In the genomic region with DNA sequence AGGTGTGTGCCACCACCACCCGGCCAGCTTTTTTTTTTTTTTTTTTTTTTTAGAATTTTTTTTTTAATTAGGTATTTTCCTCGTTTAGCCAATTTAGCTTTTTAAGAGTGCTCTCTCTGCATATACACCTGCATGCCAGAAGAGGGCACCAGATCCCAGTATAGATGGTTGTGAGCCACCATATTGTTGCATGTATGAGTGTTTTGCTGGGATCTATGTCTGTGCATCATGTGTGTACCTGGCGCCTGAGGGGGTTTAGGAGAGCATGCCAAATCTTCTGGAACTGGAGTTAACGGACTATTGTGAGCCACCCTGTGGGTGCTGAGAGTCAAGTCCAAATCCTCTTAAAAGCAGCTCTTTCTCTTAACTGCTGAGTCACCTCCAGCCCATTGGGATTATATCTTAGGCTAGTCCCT, we compare ENCODE assay signal across 9 mouse cellular contexts. TPM values are rescaled to one million over a fixed set of nuclear protein-coding genes. Genes with fewer than 3 reads are reported as not detected.
DNase-seq lines count a peak whose midpoint lies in the region; ATAC-seq and TF ChIP-seq lines count a peak whose summit lies in the region.
"Had no signal": no experiment of that assay in that cellular context is flagged by ENCODE, and none has a peak within 500 bp of the region (broad histone marks: within the 10 kb centered on the region; RNA-seq: fewer than 3 reads in every experiment).

No protein-coding gene starts in this region.

- H3K9me3 ChIP-seq in liver, embryonic 12.5 days (replicated peaks), result no peaks in the 10 kb centered on the region
- H3K9me3 ChIP-seq in liver, embryonic 14.5 days (ENCODE audit: control insufficient read depth, low read length), result no peaks in the 10 kb centered on the region
- H3K9me3 ChIP-seq: megakaryocyte, embryonic 14.5 days had no signal

- 0 out of 2 replicates have a peak, but pooled peaks have one; percentile 36 for ATAC-seq in liver, embryonic 12.5 days
- ATAC-seq in liver, embryonic 14.5 days (ENCODE audit: insufficient read depth), result no peak

- H3K27me3 ChIP-seq in liver, embryonic 12.5 days (replicated peaks), result no peaks in the 10 kb centered on the region
- H3K27me3 ChIP-seq in liver, embryonic 14.5 days (ENCODE audit: control insufficient read depth, insufficient read depth, low read length), result no peaks in the 10 kb centered on the region
- H3K27me3 ChIP-seq: megakaryocyte, embryonic 14.5 days had no signal

- no peak overlapping the region for H3K4me3 ChIP-seq in liver, embryonic 12.5 days
- H3K4me3 ChIP-seq in liver, embryonic 14.5 days (ENCODE audit: insufficient read depth in 1 of 2, low read depth in 2 of 2, low read length in 2 of 2), result no peak overlapping the region
- H3K4me3 ChIP-seq: megakaryocyte, embryonic 14.5 days had no signal

- no peak overlapping the region for H3K4me2 ChIP-seq in liver, embryonic 12.5 days
- H3K4me2 ChIP-seq in liver, embryonic 14.5 days (ENCODE audit: low read depth), result no peak overlapping the region

- peak; percentile 77 for TF ChIP-seq CTCF in liver, embryonic 14.5 days (IDR thresholded peaks at IDR 0.05; ENCODE audit: low read depth)

- no peak overlapping the region for H3K9ac ChIP-seq in liver, embryonic 12.5 days
- no peak overlapping the region for H3K9ac ChIP-seq in liver, embryonic 14.5 days (replicated peaks)

- peaks cover 52% of the 10 kb centered on the region for H3K36me3 ChIP-seq in liver, embryonic 12.5 days
- H3K36me3 ChIP-seq in liver, embryonic 14.5 days (replicated peaks; ENCODE audit: control insufficient read depth, insufficient read depth, low read depth), result peaks cover 13% of the 10 kb centered on the region

- TF ChIP-seq EP300 in liver, embryonic 14.5 days (IDR thresholded peaks at IDR 0.05; ENCODE audit: low read depth), result no peak

- H3K4me1 ChIP-seq in liver, embryonic 12.5 days, result no peaks in the 10 kb centered on the region
- H3K4me1 ChIP-seq in liver, embryonic 14.5 days (replicated peaks; ENCODE audit: control insufficient read depth in 2 of 2, insufficient read depth in 2 of 2, low read length in 1 of 2), result no peaks in the 10 kb centered on the region

- peak; percentile 41 to 80 for DNase-seq in adrenal gland, adult (ENCODE audit: inconsistent age in 2 of 2, low spot score in 1 of 2)
- DNase-seq in adrenal gland, adult 18-20 months (ENCODE audit: low spot score in 2 of 2), result no peak
- no peak for DNase-seq in liver
- DNase-seq in embryo, embryonic 10.5 days (ENCODE audit: low spot score), result peak; percentile 41
- peak in 1 of 3 experiments; percentile 27 for DNase-seq in liver, embryonic 14.5 days (ENCODE audit: low read depth in 3 of 3, low spot score in 3 of 3)
- DNase-seq in thymus, postnatal 36 days, result peak; percentile 15 to 20
- DNase-seq in left cerebral cortex, adult 11 months (ENCODE audit: low spot score), result no peak

- 43% methylated on average over 4 of the region's 4 CpGs for WGBS in liver, embryonic 12.5 days (ENCODE audit: insufficient replicate concordance)
- 36% methylated on average over 4 of the region's 4 CpGs for WGBS in liver, embryonic 14.5 days (ENCODE audit: insufficient replicate concordance)

- no peak overlapping the region for H3K27ac ChIP-seq in liver, embryonic 12.5 days
- no peak overlapping the region for H3K27ac ChIP-seq in liver, embryonic 14.5 days

RNA-seq across cellular contexts. Expression of gene Tmem240, which starts 12.9 kb away (rescaled TPM):
- under 1 TPM; 0.48 to 0.89 TPM for total RNA-seq in adrenal gland, adult 18-20 months (2021)
- 0.17 and 0.24 TPM in 2 replicates for polyA plus RNA-seq in liver, embryonic 12.5 days (2016; fragmentation: Nextera tagmentation; extraction: Ambion mirVana)
- polyA plus RNA-seq in liver, embryonic 14.5 days (2012; rRNA removed), result 0.06 and 0.17 TPM in 2 replicates
- 0.06 TPM in 1 of 2 replicates, not detected in the other for polyA plus RNA-seq in liver, embryonic 14.5 days (2014; fragmentation: Nextera tagmentation; extraction: Ambion mirVana)

RNA-seq across cellular contexts. Expression of gene Ssu72, which starts 17.1 kb away (rescaled TPM):
- total RNA-seq in adrenal gland, adult 18-20 months (2021), result 100 to 1,000 TPM in 1 of 2 experiments, 10 to 100 TPM in 1; 92.0 to 105 TPM
- 80.8 and 91.2 TPM in 2 replicates for polyA plus RNA-seq in liver, embryonic 12.5 days (2016; fragmentation: Nextera tagmentation; extraction: Ambion mirVana)
- polyA plus RNA-seq in liver, embryonic 14.5 days (2012; rRNA removed), result 38.6 and 39.5 TPM in 2 replicates
- polyA plus RNA-seq in liver, embryonic 14.5 days (2014; fragmentation: Nextera tagmentation; extraction: Ambion mirVana), result 53.9 and 56.9 TPM in 2 replicates

RNA-seq across cellular contexts. Expression of gene Fndc10, which starts 27.5 kb away (rescaled TPM):
- total RNA-seq in adrenal gland, adult 18-20 months (2021), result 10 to 100 TPM; 31.5 to 48.1 TPM
- polyA plus RNA-seq in liver, embryonic 12.5 days (2016; fragmentation: Nextera tagmentation; extraction: Ambion mirVana), result 1.9 and 2.0 TPM in 2 replicates
- 0.58 and 0.87 TPM in 2 replicates for polyA plus RNA-seq in liver, embryonic 14.5 days (2012; rRNA removed)
- polyA plus RNA-seq in liver, embryonic 14.5 days (2014; fragmentation: Nextera tagmentation; extraction: Ambion mirVana), result 0.10 and 0.15 TPM in 2 replicates

RNA-seq across cellular contexts. Expression of gene Atad3a, which starts 39.2 kb away (rescaled TPM):
- 10 to 100 TPM; 96.2 to 99.8 TPM for total RNA-seq in adrenal gland, adult 18-20 months (2021)
- 101 and 110 TPM in 2 replicates for polyA plus RNA-seq in liver, embryonic 12.5 days (2016; fragmentation: Nextera tagmentation; extraction: Ambion mirVana)
- polyA plus RNA-seq in liver, embryonic 14.5 days (2012; rRNA removed), result 28.7 and 41.8 TPM in 2 replicates
- polyA plus RNA-seq in liver, embryonic 14.5 days (2014; fragmentation: Nextera tagmentation; extraction: Ambion mirVana), result 31.2 and 38.7 TPM in 2 replicates

RNA-seq across cellular contexts. Expression of gene Mib2, which starts 52.7 kb away (rescaled TPM):
- 10 to 100 TPM; 57.1 to 59.7 TPM for total RNA-seq in adrenal gland, adult 18-20 months (2021)
- polyA plus RNA-seq in liver, embryonic 12.5 days (2016; fragmentation: Nextera tagmentation; extraction: Ambion mirVana), result 7.2 and 7.4 TPM in 2 replicates
- polyA plus RNA-seq in liver, embryonic 14.5 days (2012; rRNA removed), result 4.8 and 4.9 TPM in 2 replicates
- 1.8 and 1.9 TPM in 2 replicates for polyA plus RNA-seq in liver, embryonic 14.5 days (2014; fragmentation: Nextera tagmentation; extraction: Ambion mirVana)

Comparison
In these comparisons a context has a peak if more than half of its experiments do, and no peak if none do; other contexts are left out.
1. DNase-seq: peak in adrenal gland, adult (2 of 2), embryo, embryonic 10.5 days (single experiment) and thymus, postnatal 36 days (2 of 2); none in adrenal gland, adult 18-20 months (0 of 2), liver (single experiment) and left cerebral cortex, adult 11 months (single experiment).